Mouse (Mus musculus): Measurements from ENCODE around the gene Phf3.

- no peak for TF ChIP-seq CTCF (IDR thresholded peaks at IDR 0.05; ENCODE audit: low read depth)
- TF ChIP-seq EP300 (IDR thresholded peaks at IDR 0.05; ENCODE audit: low read depth), result no peak
Measured at GRCm38 (mm10) chr1:30799277-30799834, 74.4 kb downstream of the Phf3 start.

Measured in heart, postnatal 0 days (tissue).